Mouse (Mus musculus) T-helper 2 cell (primary cell): ENCODE data around the gene Tcap.

Source experiments
- in situ Hi-C: fragments of 300-600 bp; cut with MboI, MseI; formaldehyde crosslinking; loops from one replicate; pipeline ENCODE4 v1.15.1; 2025; ENCODE audit warnings: high pct_unique_total_duplicates

Tcap gene

DNA sequence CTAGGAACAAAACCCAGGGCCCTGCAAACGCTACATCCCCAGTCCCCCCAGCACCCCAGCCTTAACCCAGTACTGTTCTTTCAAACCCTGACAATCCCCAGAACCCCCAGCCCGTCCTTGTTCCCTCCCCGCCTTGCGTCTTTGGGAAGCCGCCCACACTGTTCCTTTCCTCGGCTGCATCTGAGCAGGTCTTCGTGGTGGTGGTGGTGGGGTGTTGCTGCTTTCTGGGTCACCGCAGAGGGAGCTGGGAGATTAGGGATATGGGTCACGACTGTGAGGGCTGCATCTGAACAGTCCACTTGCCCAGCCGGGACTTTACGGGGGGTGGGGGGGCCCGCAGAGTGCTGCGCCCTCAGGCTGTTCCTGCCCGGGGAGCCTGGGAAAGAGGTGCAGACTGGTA is 29.2 kb upstream of the Tcap start:
- in situ Hi-C loops, result no loop called here

DNA sequence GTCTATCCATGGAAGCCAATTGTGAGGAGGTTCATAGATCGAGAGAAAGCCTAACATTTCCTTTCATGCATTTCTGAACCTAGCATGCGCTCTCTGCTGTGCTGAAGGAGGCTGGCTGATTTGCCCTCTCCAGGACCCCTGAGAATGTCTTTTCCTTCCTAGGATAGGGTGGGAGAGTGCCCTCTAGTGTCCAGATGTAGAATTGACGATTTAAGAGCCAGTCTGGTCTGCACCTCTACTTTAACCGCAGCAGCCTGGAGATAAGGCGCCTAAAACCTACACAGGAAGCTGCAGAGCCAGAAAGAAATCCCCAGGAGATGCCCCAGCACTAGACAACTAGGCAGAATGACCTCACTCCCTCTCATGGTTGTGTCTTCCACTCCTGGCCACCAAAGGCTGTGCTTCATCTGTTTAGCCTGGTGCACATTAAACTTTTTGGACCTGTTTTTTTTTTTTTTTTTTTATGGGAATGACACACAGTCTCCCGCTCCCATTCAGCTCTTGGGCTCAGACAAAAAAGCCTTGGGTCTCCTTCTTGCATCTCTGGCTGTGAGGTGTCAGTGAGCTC is 27.8 kb upstream of the Tcap start:
- in situ Hi-C loops, result no loop called here

DNA sequence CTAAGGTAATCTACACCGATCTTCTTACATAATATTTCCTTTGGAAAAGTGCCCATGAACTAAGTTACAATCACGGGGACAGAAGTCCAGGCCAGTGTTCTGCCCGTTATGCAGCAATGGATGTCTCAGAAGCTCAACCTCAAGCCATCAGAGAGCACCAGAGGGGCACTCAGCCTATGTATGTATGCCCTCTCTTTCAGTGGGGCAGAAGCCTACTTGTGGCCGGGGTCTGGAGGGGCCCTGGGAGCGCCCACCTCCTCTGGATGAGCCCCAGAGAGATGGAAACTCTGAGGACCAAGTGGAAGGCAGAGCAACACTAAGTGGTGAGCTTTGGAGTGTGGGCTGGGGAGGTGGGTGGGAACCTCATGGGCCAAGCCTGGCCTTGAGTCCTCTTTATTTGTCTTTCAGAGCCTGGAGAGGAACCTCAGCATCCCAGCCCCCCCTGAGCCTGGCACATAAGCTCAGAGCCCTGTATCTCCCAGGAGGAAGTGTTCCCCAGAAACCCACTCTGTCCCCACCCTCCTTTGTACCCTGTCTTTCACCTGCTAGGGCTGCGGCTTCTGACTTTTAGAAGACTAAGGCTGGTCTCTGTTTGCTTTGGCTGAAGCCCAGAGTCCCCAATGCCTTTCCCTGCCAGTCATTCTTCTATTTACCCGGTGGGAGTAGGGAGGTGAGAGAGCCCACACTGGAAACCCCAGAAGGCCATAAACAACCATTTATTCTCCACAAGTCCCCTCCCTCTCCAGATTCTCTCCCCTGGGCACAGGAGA is 26.8 kb upstream of the Tcap start:
- in situ Hi-C loops, result no loop called here

DNA sequence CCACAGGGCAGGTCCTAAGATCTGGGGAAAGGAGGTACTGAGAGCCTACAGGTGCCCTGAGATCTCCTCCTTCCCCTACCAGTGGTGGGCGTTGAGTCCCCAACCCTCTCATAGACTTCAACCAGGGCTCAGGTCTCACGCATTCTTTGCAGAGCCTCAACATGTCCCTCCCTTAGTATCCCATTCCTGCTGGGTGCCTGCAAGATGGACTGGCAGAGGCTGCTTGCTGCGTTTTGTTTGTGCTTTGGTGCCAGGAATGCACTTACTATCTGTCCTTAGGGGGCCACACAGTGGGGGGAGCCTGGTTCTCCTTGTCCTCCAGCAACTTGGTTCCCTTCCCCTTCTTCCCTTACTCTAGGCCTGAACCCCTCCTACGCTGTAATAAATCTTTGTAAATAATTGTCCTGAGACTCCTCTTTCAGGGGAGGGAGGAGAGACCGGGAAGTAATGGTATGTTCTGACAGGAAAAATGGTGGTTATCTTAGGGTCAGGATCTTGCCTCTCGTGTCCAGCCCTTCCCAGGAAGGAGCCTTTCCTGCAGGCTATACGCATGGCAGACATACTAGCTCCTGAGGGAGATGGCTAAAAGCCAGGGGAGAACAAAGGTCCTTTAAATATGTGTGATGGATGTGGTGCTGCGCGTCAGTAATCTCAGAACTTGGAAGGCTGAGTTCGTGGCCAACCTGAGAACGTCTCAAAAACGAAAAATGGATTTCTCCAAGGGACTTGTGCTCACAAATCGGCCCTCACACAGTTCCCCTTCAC is 26.0 kb upstream of the Tcap start:
- in situ Hi-C loops, result no loop called here

DNA sequence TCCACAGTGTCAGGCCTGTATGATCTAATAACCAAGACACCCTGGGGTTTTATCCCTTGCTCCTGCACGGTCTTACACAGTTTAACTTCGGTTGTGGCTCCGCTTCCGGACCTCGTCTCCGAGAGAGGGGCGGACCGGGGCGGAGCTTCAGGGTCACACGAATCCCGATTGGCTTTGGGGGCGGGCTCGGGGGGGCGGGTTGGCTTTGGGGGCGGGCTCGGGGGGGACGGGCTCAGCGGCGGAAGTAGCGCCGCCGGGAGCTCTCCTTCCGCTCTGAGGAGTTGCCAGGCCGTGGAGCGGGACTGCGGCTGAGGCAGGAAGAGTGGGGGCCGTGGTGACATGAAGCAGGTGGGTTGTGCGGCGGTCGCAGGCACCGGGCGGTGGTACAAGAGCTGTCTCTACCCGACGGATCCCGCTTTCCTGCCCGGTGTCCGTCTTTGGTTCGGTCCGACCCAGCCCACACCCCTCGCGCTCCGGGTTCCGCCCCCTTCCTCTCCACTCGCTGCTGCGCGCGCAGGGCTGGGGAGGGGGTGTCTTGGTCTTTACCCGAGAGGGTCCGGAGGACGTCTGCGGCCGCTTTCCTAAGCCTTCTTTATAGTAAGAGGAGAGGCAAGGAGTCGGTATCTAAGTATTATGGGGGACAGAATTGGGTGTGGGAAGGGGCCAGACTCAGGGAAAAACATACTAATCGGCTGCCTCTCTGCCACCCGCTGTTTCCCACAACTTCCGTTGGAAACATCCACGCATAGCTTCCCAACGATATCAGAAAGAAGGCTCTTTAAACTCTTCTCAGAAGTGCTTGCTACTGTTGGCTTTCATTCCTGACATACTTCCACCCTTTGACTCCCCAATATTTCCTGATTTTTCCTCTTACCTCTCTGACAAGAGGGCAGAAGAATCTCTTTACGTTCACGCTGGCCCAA is 25.2 kb upstream of the Tcap start, which contains the start of gene Stard3:
Stard3 (plus strand) TSS at position 208 of the 923 bp plus-strand sequence.
- in situ Hi-C loops, result no loop called here

DNA sequence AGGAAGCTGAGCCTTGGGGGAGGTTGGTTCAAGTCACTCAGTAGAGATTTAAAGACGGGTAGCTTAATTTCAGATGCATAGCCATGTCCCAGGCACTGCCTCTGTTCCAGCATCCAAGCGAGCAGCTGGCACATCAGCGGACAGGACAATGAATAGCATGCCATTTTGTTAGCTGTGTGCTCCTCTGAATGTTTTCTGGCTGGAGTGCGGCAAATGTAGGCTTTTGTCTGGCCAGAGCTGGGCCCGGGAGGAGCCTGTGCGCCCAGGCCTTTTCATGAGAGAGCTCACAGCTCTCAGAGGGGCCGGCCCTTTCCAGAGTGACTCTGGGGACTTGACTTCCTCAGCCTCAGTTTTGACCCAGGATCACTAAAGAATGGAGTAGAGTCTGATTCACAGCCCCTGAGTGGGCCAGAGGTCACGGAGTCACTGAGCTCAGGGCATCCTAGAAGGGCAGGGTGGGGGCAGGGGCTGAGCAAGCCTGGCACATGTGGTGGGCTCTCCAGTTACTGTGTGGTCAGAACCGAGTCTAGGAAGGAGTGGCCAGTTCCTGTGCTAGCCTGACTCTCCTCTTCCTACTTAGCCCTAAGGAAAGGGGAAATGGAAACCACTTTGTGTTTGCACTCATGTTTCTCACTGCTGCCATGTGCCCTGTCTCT is 22.6 kb upstream of the Tcap start:
- in situ Hi-C loops, result no loop called here

DNA sequence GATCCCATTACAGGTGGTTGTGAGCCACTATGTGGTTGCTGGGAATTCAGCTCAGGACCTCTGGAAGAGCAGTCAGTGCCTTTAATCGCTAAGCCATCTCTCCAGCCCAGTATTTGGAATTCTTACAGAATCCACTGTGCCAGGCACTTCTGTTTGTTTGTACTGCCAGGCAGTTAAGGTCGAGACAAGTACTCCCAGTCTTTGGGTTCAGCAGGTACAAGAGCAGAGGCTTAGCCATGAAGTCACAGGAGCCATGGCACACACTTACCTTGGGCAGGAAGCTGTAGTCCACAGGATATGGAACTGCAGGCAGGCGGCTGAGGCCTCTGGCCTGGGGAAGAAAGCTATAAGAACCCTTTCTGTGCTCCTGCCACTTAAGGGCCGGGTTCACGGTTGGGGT is 19.8 kb upstream of the Tcap start:
- in situ Hi-C loops, result no loop called here

DNA sequence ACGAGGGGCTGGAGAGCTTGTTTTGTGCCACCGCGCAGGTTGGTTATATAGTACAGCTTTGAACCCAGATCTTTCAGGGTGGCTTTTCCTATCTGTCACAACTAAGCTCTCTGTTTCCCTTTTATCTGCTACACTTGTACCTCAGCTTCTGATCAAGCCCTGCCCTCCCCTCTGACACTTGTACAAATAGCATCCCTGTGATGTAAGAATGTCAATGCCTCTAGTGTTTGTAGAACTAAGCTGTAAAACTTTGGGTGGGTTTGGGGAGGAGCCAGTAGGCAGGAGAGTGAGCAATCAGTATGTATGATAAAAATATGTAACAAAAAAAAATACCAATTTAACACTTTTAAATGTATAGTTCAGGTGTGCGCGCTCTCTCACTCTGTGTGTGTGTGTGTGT is 19.2 kb upstream of the Tcap start:
- in situ Hi-C loops, result no loop called here

DNA sequence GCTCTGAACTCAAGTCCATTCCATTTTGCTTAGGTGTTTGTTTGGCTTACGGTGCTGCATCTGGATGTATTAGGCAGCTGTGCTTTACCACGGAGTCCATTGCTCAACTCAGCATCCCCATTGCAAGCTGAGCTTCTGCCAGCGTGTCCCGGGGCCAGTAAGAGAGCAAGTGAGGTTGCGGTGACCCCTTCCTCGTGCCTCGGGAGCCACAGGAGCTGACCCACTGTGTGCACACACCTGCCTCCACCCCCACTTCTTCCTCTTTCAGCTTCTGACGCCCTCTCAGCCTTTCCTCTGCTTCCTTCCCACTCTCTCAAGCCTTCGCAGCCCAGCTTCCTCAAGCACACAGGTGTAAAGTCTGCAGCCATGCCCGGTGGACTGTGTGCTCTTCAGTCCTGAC is 17.3 kb upstream of the Tcap start:
- in situ Hi-C loops, result no loop called here

DNA sequence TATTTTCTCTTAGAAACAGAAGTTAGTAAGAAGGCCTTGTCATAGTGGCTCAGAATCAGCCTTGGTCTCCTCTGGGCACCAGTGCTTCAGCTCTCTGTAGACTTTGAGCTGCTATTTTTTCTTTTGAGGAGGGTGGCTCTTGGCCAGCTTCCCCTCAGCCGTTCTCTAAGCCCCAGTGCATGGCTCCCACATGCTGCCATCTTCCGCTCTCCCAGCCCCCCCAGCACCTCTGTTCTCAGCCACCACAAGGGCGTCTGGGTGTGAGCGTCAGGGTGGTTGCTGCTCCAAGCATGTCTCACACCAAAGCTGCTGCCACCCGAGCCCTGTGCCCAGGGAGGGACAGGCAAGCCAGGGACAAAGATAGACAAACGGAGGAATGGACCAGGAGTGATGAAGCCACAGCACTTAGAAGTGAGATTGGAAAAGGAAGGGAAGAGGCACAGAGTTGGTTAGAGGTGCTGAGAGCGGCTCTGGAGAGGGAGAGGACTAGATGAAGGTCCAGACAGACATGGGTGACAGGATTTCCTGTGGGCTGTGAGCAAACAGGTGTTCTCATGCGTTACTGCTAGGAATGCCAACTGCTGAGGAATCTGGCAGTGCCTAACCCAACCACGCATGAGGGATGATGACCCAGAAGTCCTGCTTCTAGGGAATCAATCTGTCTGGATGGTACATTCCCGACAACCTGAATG is 16.3 kb upstream of the Tcap start:
- in situ Hi-C loops, result no loop called here

DNA sequence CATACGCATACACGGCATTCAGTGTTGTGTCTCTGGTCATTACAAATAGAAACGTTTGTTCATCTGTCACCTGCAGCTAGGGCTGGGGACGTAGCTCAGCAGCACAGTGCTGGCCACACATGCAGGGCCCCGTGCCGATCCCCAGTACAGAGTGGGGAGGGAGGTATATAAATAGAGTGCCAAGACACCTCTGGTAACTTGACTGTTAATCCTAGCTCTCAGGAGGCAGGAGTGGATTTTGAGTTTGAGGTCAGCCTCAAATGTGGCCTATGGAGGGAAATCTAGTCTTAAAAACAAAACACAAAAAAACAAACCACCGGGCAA is 15.8 kb upstream of the Tcap start:
- in situ Hi-C loops, result no loop called here

DNA sequence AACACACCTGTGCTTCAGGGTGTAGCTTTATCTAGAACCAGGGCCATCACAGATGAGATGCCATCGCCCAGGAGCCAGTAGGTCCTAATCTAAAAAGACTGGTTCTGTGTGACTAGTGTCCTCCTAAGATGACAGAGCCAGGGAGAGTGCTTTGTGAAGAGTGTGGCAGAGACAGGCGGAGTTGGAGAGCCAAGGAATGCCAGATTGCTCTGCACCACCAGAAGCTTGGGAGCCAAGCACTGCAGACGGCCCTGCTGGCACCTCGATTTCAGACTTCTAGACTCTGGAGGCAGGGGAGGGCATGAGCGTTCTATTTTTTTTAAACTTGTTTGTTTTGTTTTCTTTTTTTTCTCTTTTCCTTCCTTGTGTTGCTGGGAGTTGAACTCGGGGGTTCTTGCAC is 14.3 kb upstream of the Tcap start:
- in situ Hi-C loops, result no loop called here

DNA sequence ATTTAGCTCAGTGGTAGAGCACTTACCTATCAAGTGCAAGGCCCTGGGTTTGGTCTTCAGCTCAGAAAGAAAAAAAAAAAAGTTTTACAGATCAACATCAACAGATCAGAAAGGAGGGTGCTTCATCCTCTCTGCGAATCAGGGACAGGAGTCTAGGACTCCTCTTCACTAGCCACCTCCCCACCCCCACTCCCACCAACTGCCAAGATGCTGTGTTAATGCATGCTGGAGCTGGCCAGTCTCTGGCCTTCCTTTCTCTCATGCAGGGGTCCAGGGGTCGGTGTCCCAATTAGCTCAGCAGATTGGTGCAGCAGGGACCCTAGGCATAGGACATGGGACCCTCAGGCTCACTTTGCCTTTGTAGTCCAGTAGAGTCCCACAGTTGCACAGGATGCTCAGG is 13.0 kb upstream of the Tcap start:
- in situ Hi-C loops, result no loop called here

DNA sequence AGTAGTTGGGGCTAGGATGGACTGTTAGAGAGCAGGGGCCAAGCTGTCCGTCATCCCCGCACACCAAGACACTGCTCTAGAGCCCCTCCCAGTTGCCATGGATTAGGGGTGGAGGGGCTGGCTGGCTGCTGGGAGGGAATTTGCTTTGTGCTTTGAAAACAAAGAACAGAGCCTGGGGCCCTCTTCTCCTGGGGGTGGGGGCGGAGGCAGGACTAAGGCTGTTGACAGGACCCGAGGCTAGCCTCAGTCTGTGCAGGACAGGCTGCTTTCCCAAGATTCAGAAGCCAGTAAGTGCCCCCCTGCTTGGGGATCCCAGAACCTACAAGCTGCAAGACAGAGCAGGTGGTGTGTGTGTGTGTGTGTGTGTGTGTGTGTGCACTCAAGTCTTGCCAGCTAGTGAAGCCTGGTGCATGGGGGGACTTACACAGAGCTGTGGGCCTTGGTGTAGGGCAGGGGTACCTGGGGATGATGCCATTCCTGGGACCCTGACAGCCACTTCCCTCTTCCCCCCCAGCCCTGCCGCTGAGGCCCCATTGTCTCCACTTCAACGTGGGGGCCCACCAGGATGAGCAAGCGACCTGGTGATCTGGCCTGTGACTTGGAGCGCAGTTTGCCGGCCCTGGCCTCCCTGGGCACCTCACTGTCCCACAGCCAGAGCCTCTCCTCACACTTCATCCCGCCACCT is 11.9 kb upstream of the Tcap start:
- in situ Hi-C loops, result no loop called here

DNA sequence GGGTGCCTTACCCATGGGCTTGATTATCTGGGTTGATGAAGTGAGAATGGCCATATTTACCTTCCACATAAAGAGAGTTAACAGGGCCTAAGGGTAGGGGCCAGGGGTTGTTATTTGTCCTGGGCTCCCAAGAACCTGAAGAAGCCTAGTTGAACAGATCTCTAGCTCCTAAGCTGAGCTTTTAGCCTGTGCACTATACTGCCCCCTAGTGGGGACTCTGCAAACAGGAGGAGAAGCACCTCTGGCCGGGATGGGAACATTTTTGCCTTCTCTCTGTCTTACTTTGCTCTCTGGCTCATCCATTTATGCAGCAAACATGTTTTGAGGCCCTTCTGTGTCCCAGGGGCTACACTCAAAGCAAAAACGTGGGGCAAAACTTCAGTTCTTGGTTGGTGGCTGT is 11.2 kb upstream of the Tcap start:
- in situ Hi-C loops, result no loop called here

DNA sequence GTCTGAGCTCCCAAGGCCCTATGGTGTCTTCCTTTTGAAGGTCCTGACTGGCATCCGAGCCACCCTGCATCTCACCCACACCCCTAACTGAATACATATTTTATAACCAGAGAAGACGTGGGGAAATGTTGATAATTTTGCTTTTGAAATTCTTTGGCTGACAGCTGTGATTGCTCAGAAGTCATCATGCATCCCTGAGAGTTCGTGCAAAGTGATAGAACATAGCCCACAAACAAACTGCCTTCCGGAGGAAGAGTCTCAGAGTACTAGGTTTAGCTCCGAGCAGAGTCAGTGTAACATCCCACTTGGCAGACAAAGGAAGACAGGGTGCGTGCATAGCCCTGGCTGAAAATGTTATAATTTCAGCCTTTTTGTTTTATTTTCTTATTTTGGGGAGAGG is 10.4 kb upstream of the Tcap start:
- in situ Hi-C loops, result no loop called here

DNA sequence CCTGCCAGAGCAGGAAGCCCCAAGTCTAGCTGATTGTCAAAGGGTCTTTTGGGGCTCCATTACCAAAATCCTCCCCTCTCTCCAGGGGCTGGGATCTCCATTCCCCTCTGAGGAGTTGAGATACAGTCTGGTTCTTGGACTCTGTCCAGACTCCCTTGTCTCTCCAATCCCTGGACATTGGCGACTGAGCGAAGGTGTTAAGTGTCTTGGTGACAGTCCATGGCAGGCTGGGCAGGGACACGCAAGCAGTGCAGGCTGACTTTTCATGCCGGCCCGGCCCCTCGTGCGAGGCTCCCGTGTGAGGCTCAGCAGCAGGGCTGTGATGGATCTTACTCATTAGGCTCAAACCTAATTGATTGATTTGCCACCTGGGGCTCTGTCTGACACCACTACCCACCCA is 9.3 kb upstream of the Tcap start:
- in situ Hi-C loops, result no loop called here

DNA sequence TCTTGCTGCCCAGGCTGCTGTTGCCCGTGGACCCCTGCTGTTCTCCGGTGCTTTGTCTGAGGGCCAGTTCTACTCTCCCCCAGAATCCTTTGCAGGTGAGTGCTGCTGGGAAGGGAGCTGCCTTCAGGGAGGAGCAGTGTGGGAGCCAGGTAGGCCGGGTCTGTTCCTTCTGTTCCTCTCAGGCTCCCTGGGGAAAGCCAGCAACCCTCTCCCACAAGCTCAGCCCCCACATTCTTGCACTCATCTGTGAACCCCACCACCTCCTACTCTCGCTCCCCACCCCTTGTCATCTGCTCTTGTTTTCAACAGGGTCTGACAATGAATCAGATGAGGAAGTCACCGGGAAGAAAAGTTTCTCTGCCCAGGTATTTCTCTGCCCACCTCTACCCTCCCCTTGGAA is 6.9 kb upstream of the Tcap start:
- in situ Hi-C loops, result no loop called here

DNA sequence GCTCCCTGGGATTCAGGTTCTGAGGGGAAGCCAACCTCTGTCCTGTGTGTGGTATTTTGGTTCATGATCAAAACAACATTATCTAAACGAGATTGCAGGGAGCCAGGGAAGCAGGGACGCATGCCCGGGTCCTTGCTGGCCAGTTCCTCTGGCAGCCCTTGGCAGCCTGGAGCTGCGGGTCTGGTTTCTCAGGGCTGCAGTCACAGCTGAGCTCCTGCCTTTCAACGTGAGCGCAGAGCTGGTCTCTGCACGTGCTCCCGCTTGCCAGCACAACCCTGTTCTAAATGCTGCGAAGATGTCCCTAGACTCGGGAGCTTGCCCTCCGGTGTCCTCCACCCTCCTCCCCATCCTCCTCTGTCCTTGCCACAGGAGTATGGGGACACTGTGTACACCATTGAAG is 5.8 kb upstream of the Tcap start:
- in situ Hi-C loops, result no loop called here

DNA sequence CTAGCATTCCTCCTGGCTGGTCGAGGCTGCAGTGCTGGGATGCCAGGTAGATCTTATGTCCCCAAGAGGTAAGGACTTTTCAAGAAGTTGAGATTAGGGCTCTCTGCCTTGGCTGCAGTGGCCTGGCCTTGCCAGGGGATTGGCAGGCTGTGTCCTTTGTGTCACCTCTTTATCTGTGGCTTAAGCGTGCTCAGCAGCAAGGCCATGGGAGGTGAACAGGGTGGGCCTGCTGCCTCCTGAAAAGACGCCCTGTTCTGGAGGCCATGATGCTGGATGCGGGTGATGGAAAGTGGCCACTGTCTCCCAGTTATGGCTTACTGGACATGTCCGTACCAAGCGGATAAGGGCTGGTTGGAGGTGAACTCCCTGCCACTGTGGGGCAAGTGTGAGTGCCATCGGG is 4.2 kb upstream of the Tcap start:
- in situ Hi-C loops, result no loop called here
